Mouse (Mus musculus) intestine, embryonic 14.5 days (tissue): ENCODE results near the gene Plekho2. TPM values are rescaled to one million over a fixed set of nuclear protein-coding genes. Genes with fewer than 3 reads are reported as not detected.
A peak's percentile ranks its signal among the peaks of the same experiment; 100 is the strongest.

Source experiments
- ATAC-seq: fragments of 200-750 bp; cut with Nextera tagmentation; replicated peaks from 2 replicates; pipeline ENCODE4 v1.8.0; 2017; ENCODE audit warnings: low read depth, moderate number of reproducible peaks, moderate TSS enrichment, moderate library complexity; ENCODE audit not compliant: low FRiP score, low TSS enrichment
- DNase-seq: peaks from one replicate; pipeline ENCODE4 v3.0.0-alpha.2; 2018; ENCODE audit warnings: low spot score
- H3K27ac ChIP-seq: fragments of 300-500 bp; sonication (generic); 2 replicates; pipeline ENCODE4 v1.5.1; 2014; ENCODE audit warnings: low read depth, mild to moderate bottlenecking, control low read depth
- H3K27me3 ChIP-seq: fragments of 300-500 bp; sonication (generic); replicated peaks from 2 replicates; pipeline ENCODE4 v1.6.1; 2014; ENCODE audit warnings: low read length, control low read depth; ENCODE audit not compliant: control insufficient read depth, insufficient read depth
- H3K36me3 ChIP-seq: fragments of 300-500 bp; sonication (generic); 2 replicates; pipeline ENCODE4 v1.6.1; 2014; ENCODE audit warnings: low read length, control low read depth; ENCODE audit not compliant: control insufficient read depth, insufficient read depth
- H3K4me1 ChIP-seq: fragments of 300-500 bp; sonication (generic); replicated peaks from 2 replicates; pipeline ENCODE4 v1.6.1; 2014; ENCODE audit warnings: low read length, control low read depth, mixed read lengths; ENCODE audit not compliant: control insufficient read depth, insufficient read depth
- H3K4me2 ChIP-seq: fragments of 300-500 bp; sonication (generic); 2 replicates; pipeline ENCODE4 v1.6.1; 2014; ENCODE audit warnings: low read length
- H3K4me3 ChIP-seq: fragments of 300-500 bp; sonication (generic); 2 replicates; pipeline ENCODE4 v1.5.1; 2014; ENCODE audit warnings: low read depth, low read length, control low read depth, mixed read lengths
- H3K9ac ChIP-seq: fragments of 300-500 bp; sonication (generic); 2 replicates; pipeline ENCODE4 v1.6.1; 2014; ENCODE audit warnings: mild to moderate bottlenecking, low read length
- H3K9me3 ChIP-seq: fragments of 300-500 bp; sonication (generic); 2 replicates; pipeline ENCODE4 v1.6.1; 2016; ENCODE audit warnings: low read length, control low read depth; ENCODE audit not compliant: control insufficient read depth
- WGBS: fragments of 180-500 bp; shearing (Covaris S2); extraction: QIAGEN DNeasy Blood & Tissue Kit; methylation state at CpG from one replicate; pipeline ENCODE4 v1.1.7; 2014; 5-methylcytosine and 5-hydroxymethylcytosine counted together
- polyA plus RNA-seq: library from polyadenylated mRNA; unstranded; fragments of >200 nt; fragmentation: Nextera tagmentation; extraction: Ambion mirVana; gene quantifications from 2 replicates; pipeline ENCODE4 v1.2.1, GENCODE M21; 2014

The Plekho2 gene
- polyA plus RNA-seq, 1 experiment from 2014 or later = 11.9 TPM

GRCm38 (mm10) chr9:65545635-65546412 is 34.0 kb downstream of the Plekho2 start:
- 79% methylated on average over 10 of the region's 10 CpGs for whole genome bisulfite sequencing
- no peaks in the 10 kb centered on the region for H3K9me3 ChIP-seq
- H3K4me3 ChIP-seq = no peak overlapping the region
- H3K4me1 ChIP-seq = peaks cover 32% of the 10 kb centered on the region
- no peaks in the 10 kb centered on the region for H3K27me3 ChIP-seq
- H3K4me2 ChIP-seq = no peak overlapping the region
- 0 out of 2 replicates have a peak overlapping the region, but pooled peaks have one; percentile 16 for H3K27ac ChIP-seq
- DNase-seq = no peak
- no peak for ATAC-seq
- H3K9ac ChIP-seq = no peak overlapping the region
- H3K36me3 ChIP-seq = no peaks in the 10 kb centered on the region

- Histone ChIP-seq H3K36me3 (no peaks in the 10 kb centered on the region), H3K4me3 (no peak overlapping the region), H3K4me2 (no peak overlapping the region), H3K9me3 (no peaks in the 10 kb centered on the region), H3K27me3 (no peaks in the 10 kb centered on the region), H3K9ac (no peak overlapping the region), H3K4me1 (peaks cover 17% of the 10 kb centered on the region; the same call in 1 of the 2 replicates), H3K27ac (peak overlapping the region; percentile 24; the same call in 1 of the 2 replicates)
- ATAC-seq (no peak), DNase-seq (no peak)
- 78% methylated on average over 7 of the region's 7 CpGs for WGBS
Observed at GRCm38 (mm10) chr9:65542111-65542524, 37.7 kb downstream of the Plekho2 start.

DNA sequence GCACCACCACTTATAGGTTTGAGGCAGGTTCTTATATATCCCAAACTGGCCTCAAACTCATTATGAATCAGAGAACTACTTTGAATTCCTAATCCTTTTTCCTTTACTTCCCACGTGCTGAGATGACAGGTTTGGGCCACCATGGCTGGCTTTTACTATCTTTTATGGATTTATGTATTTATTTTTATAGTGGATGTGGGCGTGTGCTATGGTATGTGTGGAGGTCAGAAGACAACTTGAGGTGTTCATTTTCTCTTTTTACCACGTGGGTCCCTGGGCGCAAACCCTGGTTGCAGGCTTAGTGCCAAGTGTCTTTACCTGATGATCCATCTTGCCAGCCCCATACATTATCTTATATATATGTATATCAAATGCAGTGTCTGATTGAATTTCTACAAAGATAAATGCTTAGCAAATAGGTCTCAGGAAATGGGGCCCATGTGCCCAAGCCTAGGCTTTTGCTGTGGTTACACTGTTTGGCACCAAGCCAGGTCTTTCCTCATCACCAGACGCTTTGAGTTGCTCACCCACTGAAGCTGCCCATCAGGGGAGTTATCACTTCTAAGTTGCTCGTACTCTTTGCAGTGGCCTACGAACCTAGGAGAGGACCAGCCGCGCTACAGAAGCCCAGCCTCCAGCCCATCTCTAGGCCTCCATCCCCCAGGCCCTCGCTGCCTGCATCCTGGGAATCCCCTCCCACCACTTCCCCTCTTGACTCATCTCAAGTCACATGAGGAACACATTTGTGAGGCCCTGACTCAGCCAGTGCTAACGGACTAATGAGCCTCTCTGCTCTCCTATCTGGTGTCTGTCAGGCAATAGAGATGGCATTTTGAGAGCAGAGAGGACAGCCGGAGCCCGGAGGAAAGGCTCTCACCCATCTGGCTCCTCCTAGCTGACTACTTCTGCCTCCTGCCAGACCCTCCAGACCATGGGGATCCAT is 38.4 kb downstream of the Plekho2 start:
- 0 out of 2 replicates have a peak, but pooled peaks have one; percentile 27 for ATAC-seq

GRCm38 (mm10) chr9:65539697-65540096 is 40.1 kb downstream of the Plekho2 start:
- 60% methylated on average over 9 of the region's 9 CpGs for WGBS
- ATAC-seq = no peak
- no peaks in the 10 kb centered on the region for H3K27me3 ChIP-seq

More for the DNA sequence above, 38.4 kb downstream of the Plekho2 start:
- peaks cover 12% of the 10 kb centered on the region; the same call in 1 of the 2 replicates for H3K4me1 ChIP-seq
- H3K36me3 ChIP-seq = no peaks in the 10 kb centered on the region
- H3K9ac ChIP-seq = no peak overlapping the region
- no peak overlapping the region for H3K4me2 ChIP-seq
- H3K4me3 ChIP-seq = no peak overlapping the region
- H3K27me3 ChIP-seq = no peaks in the 10 kb centered on the region
- 48% methylated on average over 13 of the region's 13 CpGs for WGBS
- no peaks in the 10 kb centered on the region for H3K9me3 ChIP-seq
- H3K27ac ChIP-seq = peak overlapping the region; percentile 24; the same call in 1 of the 2 replicates
- no peak for DNase-seq

DNA sequence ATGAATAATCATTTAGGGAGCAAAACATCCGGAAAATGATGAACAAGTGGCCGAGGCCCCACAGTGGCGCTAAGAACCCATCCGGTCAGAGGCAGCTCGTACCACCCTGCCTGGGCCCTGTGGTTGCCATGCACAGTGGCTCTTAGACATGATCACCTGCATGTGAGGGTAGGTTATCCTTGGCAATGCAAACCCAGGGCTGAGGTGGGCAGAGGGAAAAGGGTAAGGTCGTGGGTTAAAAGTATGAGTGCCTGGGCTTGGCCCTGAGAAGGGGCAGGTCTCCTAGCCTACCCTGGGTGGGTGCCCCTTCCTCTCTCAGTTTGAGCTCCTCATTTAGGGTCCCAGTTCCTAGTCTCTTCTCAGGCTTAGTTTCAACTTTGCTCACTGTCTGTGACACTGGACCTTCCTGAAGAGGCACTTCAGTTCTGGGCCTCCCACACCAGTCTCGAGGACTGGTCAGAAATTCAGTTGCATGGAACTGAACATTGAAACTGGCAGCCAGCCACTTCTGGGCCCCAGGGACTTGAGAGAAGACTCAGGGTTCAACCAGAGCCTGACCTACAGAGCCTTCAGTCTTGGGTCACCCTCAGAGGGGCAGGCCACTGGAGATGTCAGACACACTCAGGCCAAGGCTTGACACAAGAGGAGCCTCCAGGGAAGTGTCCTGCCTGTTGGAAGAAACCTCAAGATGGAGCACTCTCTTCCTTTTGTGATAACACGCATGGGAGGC is 41.8 kb downstream of the Plekho2 start:
- no peak overlapping the region for H3K4me2 ChIP-seq
- 91% methylated on average over 8 of the region's 8 CpGs for WGBS
- H3K9me3 ChIP-seq = no peaks in the 10 kb centered on the region
- ATAC-seq (no peak), DNase-seq (no peak)
- no peaks in the 10 kb centered on the region for H3K27me3 ChIP-seq
- H3K4me1 ChIP-seq = 0 out of 2 replicates have a peak, but pooled peaks cover 8% of the 10 kb centered on the region
- H3K4me3 ChIP-seq = no peak overlapping the region
- no peak overlapping the region for H3K27ac ChIP-seq
- no peak overlapping the region for H3K9ac ChIP-seq
- no peaks in the 10 kb centered on the region for H3K36me3 ChIP-seq

More at GRCm38 (mm10) chr9:65539697-65540096, 40.1 kb downstream of the Plekho2 start:
- Histone ChIP-seq H3K36me3 (no peaks in the 10 kb centered on the region), H3K4me3 (no peak overlapping the region), H3K9me3 (no peaks in the 10 kb centered on the region), H3K4me2 (no peak overlapping the region), H3K9ac (no peak overlapping the region), H3K4me1 (0 out of 2 replicates have a peak, but pooled peaks cover 8% of the 10 kb centered on the region), H3K27ac (no peak overlapping the region)
- no peak for DNase-seq

DNA sequence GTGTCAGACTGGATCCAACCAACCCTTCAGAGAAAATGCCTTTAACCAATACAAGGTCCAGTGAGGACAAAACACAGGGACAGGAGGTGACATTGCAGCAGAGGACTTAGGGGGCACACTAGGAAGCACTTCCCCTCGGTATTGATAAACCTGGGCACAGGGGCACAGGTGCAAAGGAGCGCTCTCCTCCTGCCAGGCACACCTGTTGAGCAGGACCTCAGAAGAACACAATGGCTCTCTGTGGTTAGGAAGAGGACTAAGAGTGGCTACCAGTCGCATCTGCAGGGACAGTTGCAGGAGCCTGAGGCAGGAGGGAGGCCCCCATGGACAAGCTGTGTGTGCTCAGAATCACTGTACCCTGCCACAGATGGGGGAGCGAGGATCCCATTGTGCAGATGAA is 43.3 kb downstream of the Plekho2 start:
- 78% methylated on average over 4 of the region's 4 CpGs for WGBS
- ATAC-seq (no peak), DNase-seq (no peak)
- Histone ChIP-seq H3K9ac (no peak overlapping the region), H3K27ac (no peak overlapping the region), H3K4me2 (no peak overlapping the region), H3K27me3 (no peaks in the 10 kb centered on the region), H3K9me3 (no peaks in the 10 kb centered on the region), H3K4me3 (no peak overlapping the region), H3K36me3 (no peaks in the 10 kb centered on the region), H3K4me1 (0 out of 2 replicates have a peak, but pooled peaks cover 2% of the 10 kb centered on the region)

GRCm38 (mm10) chr9:65535789-65536469 is 43.9 kb downstream of the Plekho2 start:
- H3K9me3 ChIP-seq = no peaks in the 10 kb centered on the region
- ATAC-seq (no peak), DNase-seq (no peak)
- no peaks in the 10 kb centered on the region for H3K36me3 ChIP-seq
- no peaks in the 10 kb centered on the region for H3K4me1 ChIP-seq
- H3K4me2 ChIP-seq = no peak overlapping the region
- no peak overlapping the region for H3K4me3 ChIP-seq
- no peak overlapping the region for H3K27ac ChIP-seq
- no peak overlapping the region for H3K9ac ChIP-seq
- 88% methylated on average over 10 of the region's 11 CpGs for WGBS
- no peaks in the 10 kb centered on the region for H3K27me3 ChIP-seq
